ENCODE assay signal across 8 mouse cellular contexts in the genomic region with DNA sequence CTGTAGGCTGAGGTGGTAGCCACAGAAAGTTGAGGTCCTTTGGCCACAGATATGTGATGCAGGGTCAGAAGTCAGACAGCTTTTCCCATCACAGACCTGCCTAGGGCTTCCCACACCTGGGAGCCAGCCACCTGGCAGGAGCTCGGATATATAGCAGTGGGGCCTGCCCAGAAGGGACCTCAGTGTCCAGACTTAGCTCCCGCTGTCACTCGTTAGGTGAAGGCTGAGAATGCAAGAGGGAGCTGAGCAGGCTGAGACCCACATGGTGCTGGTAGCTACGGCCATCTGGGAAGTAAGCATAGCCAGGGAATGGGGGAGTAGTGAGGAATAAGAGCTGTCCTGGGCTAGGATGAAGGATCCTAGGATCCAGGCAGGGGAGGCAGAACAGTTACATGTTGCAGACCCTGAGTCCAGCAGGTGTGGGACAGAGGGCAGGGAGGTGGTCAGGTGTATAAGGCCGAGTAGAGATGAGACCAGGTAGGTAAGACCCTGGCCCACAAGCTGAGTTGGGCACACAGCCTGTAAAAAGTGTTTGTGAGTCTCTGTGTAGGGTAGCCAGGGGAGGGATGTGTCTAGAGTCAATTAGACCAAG. TPM values are rescaled to one million over a fixed set of nuclear protein-coding genes. Genes with fewer than 3 reads are reported as not detected.
DNase-seq lines count a peak whose midpoint lies in the region; ATAC-seq and TF ChIP-seq lines count a peak whose summit lies in the region.

No protein-coding gene starts in this region.

- peak overlapping the region; percentile 64 for H3K4me3 ChIP-seq in C2C12 (ENCODE audit: insufficient read depth, poor library complexity, severe bottlenecking)
- H3K4me3 ChIP-seq in forebrain, embryonic 16.5 days (replicated peaks; ENCODE audit: low read length), result peak overlapping the region; percentile 87
- H3K4me3 ChIP-seq in liver, embryonic 14.5 days (ENCODE audit: insufficient read depth in 1 of 2, low read depth in 2 of 2, low read length in 2 of 2), result peak overlapping the region; percentile 66 to 88; a peak in 2 of 4 replicates

- TF ChIP-seq CTCF in C2C12 (IDR thresholded peaks at IDR 0.05; ENCODE audit: control insufficient read depth, insufficient read depth, insufficient read length), result no peak
- no peak for TF ChIP-seq CTCF in liver, embryonic 14.5 days (IDR thresholded peaks at IDR 0.05; ENCODE audit: low read depth)

- peak overlapping the region; percentile 84 for H3K4me2 ChIP-seq in forebrain, embryonic 16.5 days (ENCODE audit: low read length)
- H3K4me2 ChIP-seq in liver, embryonic 14.5 days (ENCODE audit: low read depth), result peak overlapping the region; percentile 98

- peaks cover 12% of the 10 kb centered on the region for H3K79me2 ChIP-seq in C2C12 (ENCODE audit: control insufficient read depth, insufficient read depth)

- peak overlapping the region; percentile 87; the same call in 1 of the 2 replicates for H3K9ac ChIP-seq in forebrain, embryonic 16.5 days (replicated peaks; ENCODE audit: low read depth, low read length)
- H3K9ac ChIP-seq in liver, embryonic 14.5 days (replicated peaks), result no peak overlapping the region; the same call in 1 of the 2 replicates

- no peaks in the 10 kb centered on the region for H3K9me3 ChIP-seq in forebrain, embryonic 16.5 days (ENCODE audit: control insufficient read depth, low read length)
- H3K9me3 ChIP-seq in liver, embryonic 14.5 days (ENCODE audit: control insufficient read depth, low read length), result no peaks in the 10 kb centered on the region

- WGBS in forebrain, embryonic 16.5 days, result 57% methylated on average over 5 of the region's 5 CpGs
- WGBS in liver, embryonic 14.5 days (ENCODE audit: insufficient replicate concordance), result 80% methylated on average over 5 of the region's 5 CpGs

- H3K27ac ChIP-seq in forebrain, embryonic 16.5 days (ENCODE audit: low read length), result no peak overlapping the region
- no peak overlapping the region for H3K27ac ChIP-seq in liver, embryonic 14.5 days

- H3K4me1 ChIP-seq in forebrain, embryonic 16.5 days (replicated peaks; ENCODE audit: control insufficient read depth, insufficient read depth, low read length), result peaks cover 28% of the 10 kb centered on the region
- H3K4me1 ChIP-seq in liver, embryonic 14.5 days (replicated peaks; ENCODE audit: control insufficient read depth in 2 of 2, insufficient read depth in 2 of 2, low read length in 1 of 2), result peaks cover 14 to 24% of the 10 kb centered on the region in 2 experiments

- H3K27me3 ChIP-seq in C2C12 (ENCODE audit: control insufficient read depth, insufficient read depth, insufficient read length), result peaks cover 9% of the 10 kb centered on the region
- H3K27me3 ChIP-seq in forebrain, embryonic 16.5 days (replicated peaks; ENCODE audit: control insufficient read depth, insufficient read depth, low read length), result peaks cover 3% of the 10 kb centered on the region; the same call in 1 of the 2 replicates
- no peaks in the 10 kb centered on the region for H3K27me3 ChIP-seq in liver, embryonic 14.5 days (ENCODE audit: control insufficient read depth, insufficient read depth, low read length)

- TF ChIP-seq EP300 in liver, embryonic 14.5 days (IDR thresholded peaks at IDR 0.05; ENCODE audit: low read depth), result no peak

- H3K79me3 ChIP-seq in C2C12 (ENCODE audit: low read depth), result no peaks in the 10 kb centered on the region

- no peak overlapping the region for H3ac ChIP-seq in C2C12 (ENCODE audit: control insufficient read depth, insufficient read length, low read depth)

- peak; percentile 58 for DNase-seq in cerebellum, adult 9-11 months
- no peak for DNase-seq in liver, embryonic 14.5 days (ENCODE audit: low read depth in 3 of 3, low spot score in 3 of 3)
- DNase-seq in embryo, embryonic 10.5 days (ENCODE audit: low spot score), result no peak
- no peak for DNase-seq in layer of hippocampus, postnatal 36 days

- H3K36me3 ChIP-seq in C2C12 (ENCODE audit: control insufficient read depth, insufficient read depth), result peaks cover 3% of the 10 kb centered on the region
- no peaks in the 10 kb centered on the region for H3K36me3 ChIP-seq in forebrain, embryonic 16.5 days (ENCODE audit: control insufficient read depth, insufficient read depth)
- H3K36me3 ChIP-seq in liver, embryonic 14.5 days (replicated peaks; ENCODE audit: control insufficient read depth, insufficient read depth, low read depth), result no peaks in the 10 kb centered on the region

- ATAC-seq in cerebellum, adult (ENCODE audit: insufficient number of reproducible peaks, low FRiP score, low TSS enrichment), result no peak
- ATAC-seq in forebrain, embryonic 16.5 days, result no peak
- ATAC-seq in liver, embryonic 14.5 days (ENCODE audit: insufficient read depth), result no peak
- no peak for ATAC-seq in inflammation-experienced regulatory T-cells, adult 6 months

TF ChIP-seq in C2C12, 6 proteins besides CTCF, POLR2A, EP300 and RAD21:
- no peak for TF ChIP-seq CEBPB (IDR thresholded peaks at IDR 0.05; ENCODE audit: low read depth)
- no peak for TF ChIP-seq MAX (IDR thresholded peaks at IDR 0.05)
- TF ChIP-seq USF1 (IDR thresholded peaks at IDR 0.05; ENCODE audit: low read depth), result no peak
- no peak for TF ChIP-seq MYOG (IDR thresholded peaks at IDR 0.05; ENCODE audit: control insufficient read depth, extremely low read depth, insufficient read length)

RNA-seq across cellular contexts. Expression of a gene that starts 1.4 kb away (rescaled TPM):
- 7.9 TPM for polyA plus RNA-seq in C2C12 (2012; fragmentation: generic; extraction: Trizol)
- polyA plus RNA-seq in forebrain, embryonic 16.5 days (2015; fragmentation: Nextera tagmentation; extraction: Ambion mirVana), result 16.1 and 18.5 TPM in 2 replicates
- polyA plus RNA-seq in liver, embryonic 14.5 days (2012; rRNA removed), result 4.9 and 5.6 TPM in 2 replicates
- 3.3 and 4.9 TPM in 2 replicates for polyA plus RNA-seq in liver, embryonic 14.5 days (2014; fragmentation: Nextera tagmentation; extraction: Ambion mirVana)
- polyA plus RNA-seq in inflammation-experienced regulatory T-cells, adult 6 months (2017; shearing (Covaris generic)), result 1 to 10 TPM; 6.7 to 8.0 (median 7.7) TPM
- total RNA-seq in layer of hippocampus, postnatal 36 days (2021), result 10 to 100 TPM; 29.9 to 32.1 TPM

RNA-seq across cellular contexts. Expression of a gene that starts 14.7 kb away (rescaled TPM):
- polyA plus RNA-seq in C2C12 (2012; fragmentation: generic; extraction: Trizol), result 5,244 TPM
- polyA plus RNA-seq in forebrain, embryonic 16.5 days (2015; fragmentation: Nextera tagmentation; extraction: Ambion mirVana), result 305 and 334 TPM in 2 replicates
- polyA plus RNA-seq in liver, embryonic 14.5 days (2012; rRNA removed), result 1,402 and 1,840 TPM in 2 replicates
- polyA plus RNA-seq in liver, embryonic 14.5 days (2014; fragmentation: Nextera tagmentation; extraction: Ambion mirVana), result 511 and 539 TPM in 2 replicates
- 1,000 to 10,000 TPM; 1,053 to 1,596 (median 1,304) TPM for polyA plus RNA-seq in inflammation-experienced regulatory T-cells, adult 6 months (2017; shearing (Covaris generic))
- total RNA-seq in layer of hippocampus, postnatal 36 days (2021), result 100 to 1,000 TPM; 665 to 743 TPM

RNA-seq across cellular contexts. Expression of a gene that starts 17.8 kb away (rescaled TPM):
- polyA plus RNA-seq in C2C12 (2012; fragmentation: generic; extraction: Trizol), result not detected
- not detected in 2 replicates for polyA plus RNA-seq in forebrain, embryonic 16.5 days (2015; fragmentation: Nextera tagmentation; extraction: Ambion mirVana)
- 0.02 TPM in 2 replicates for polyA plus RNA-seq in liver, embryonic 14.5 days (2012; rRNA removed)
- polyA plus RNA-seq in liver, embryonic 14.5 days (2014; fragmentation: Nextera tagmentation; extraction: Ambion mirVana), result not detected in 2 replicates
- not detected for polyA plus RNA-seq in inflammation-experienced regulatory T-cells, adult 6 months (2017; shearing (Covaris generic))
- not detected for total RNA-seq in layer of hippocampus, postnatal 36 days (2021)

RNA-seq across cellular contexts. Expression of a gene that starts 46.2 kb away (rescaled TPM):
- polyA plus RNA-seq in C2C12 (2012; fragmentation: generic; extraction: Trizol), result 47.4 TPM
- 3.0 and 3.2 TPM in 2 replicates for polyA plus RNA-seq in forebrain, embryonic 16.5 days (2015; fragmentation: Nextera tagmentation; extraction: Ambion mirVana)
- polyA plus RNA-seq in liver, embryonic 14.5 days (2012; rRNA removed), result 2.7 and 2.9 TPM in 2 replicates
- polyA plus RNA-seq in liver, embryonic 14.5 days (2014; fragmentation: Nextera tagmentation; extraction: Ambion mirVana), result 1.7 and 1.9 TPM in 2 replicates
- under 1 TPM in 2 of 3 experiments, not detected in 1; 0.33 to 0.40 TPM for polyA plus RNA-seq in inflammation-experienced regulatory T-cells, adult 6 months (2017; shearing (Covaris generic))
- total RNA-seq in layer of hippocampus, postnatal 36 days (2021), result 10 to 100 TPM in 1 of 2 experiments, 1 to 10 TPM in 1; 6.5 to 11.0 TPM
